Mouse (Mus musculus) bone marrow macrophage, adult 2 months (primary cell): ENCODE measurements around the gene Rtkn.

Experiments used
- CTCF ChIP-seq: IDR thresholded peaks from 2 replicates; pipeline ENCODE4 v1.5.1; 2012; ENCODE audit warnings: low read depth, mild to moderate bottlenecking, low read length, moderate library complexity
- POLR2A ChIP-seq: IDR thresholded peaks from 2 replicates; pipeline ENCODE4 v1.6.1; 2012; ENCODE audit warnings: mild to moderate bottlenecking, low read depth, low read length, borderline replicate concordance

- no peak for TF ChIP-seq CTCF
- TF ChIP-seq POLR2A = no peak
Measured at GRCm38 (mm10) chr6:83197345-83198004, 62.2 kb downstream of the Rtkn start.
